Mouse (Mus musculus) heart, adult 9 months (tissue): Measurements from ENCODE around the gene Ces3b.
"Not testable (repeated sequence)": the region's sequence is repeated elsewhere in the genome, so short reads cannot be mapped to it uniquely, and the experiment has no call there.

ENCODE experiments used
- DNase-seq, 2 experiments: peaks; one replicate each; pipeline ENCODE4 v3.0.0; 2022; ENCODE audit warnings: low spot score in 2 of 2

The Ces3b gene

DNA sequence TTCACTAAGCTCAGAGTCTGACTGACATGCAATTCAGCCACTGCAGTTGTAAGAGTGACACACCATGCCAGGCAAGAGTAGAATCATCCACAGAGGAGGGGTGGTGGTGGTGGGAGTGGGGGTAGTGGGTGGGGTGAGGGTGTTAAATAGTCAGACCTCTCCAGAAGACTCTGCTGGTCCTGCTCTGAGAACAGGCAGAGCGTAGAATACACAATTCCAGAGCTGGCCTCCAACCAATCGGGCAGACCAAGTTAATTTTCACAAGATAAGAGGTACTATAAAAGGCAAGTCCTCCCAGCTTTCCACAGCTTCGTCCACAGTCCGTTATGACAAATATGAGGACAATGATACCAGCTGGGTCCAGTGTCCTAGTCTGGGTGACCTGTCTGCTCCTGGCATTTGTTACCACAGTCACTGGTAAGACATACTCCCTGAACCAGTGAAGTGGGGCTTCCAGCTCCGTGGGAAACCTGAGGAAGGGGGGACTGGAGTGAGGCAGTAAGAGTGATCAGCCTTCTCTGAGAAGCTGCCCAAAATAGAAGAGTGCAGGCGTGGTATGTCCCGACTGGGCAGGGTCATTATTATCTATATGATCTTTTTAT is at the start of gene Ces3b:
Gene Ces3b, plus strand, starts transcription at position 305 of the 602 bp plus-strand sequence.
- peak; percentile 6 to 7 for DNase-seq

- DNase-seq: no peak
Observed at GRCm38 (mm10) chr8:105043510-105043909, 40.0 kb upstream of the Ces3b start.

- no peak for DNase-seq
Observed at GRCm38 (mm10) chr8:105045824-105046401, 37.6 kb upstream of the Ces3b start.

- no peak for DNase-seq
Observed at GRCm38 (mm10) chr8:105048371-105048854, 35.1 kb upstream of the Ces3b start, which contains the start of gene Ces3a. Gene Ces3a (plus strand): TSS chr8:105048601.

- DNase-seq: no peak
Observed at GRCm38 (mm10) chr8:105056211-105056610, 27.3 kb upstream of the Ces3b start.

- DNase-seq: no peak
Observed at GRCm38 (mm10) chr8:105060056-105060455, 23.5 kb upstream of the Ces3b start.

GRCm38 (mm10) chr8:105066761-105067160 is 16.8 kb upstream of the Ces3b start:
- DNase-seq: peak in 1 of 2 experiments; percentile 3

GRCm38 (mm10) chr8:105067905-105068304 is 15.6 kb upstream of the Ces3b start:
- not testable (repeated sequence) for DNase-seq

- DNase-seq: no peak
Observed at GRCm38 (mm10) chr8:105068971-105069370, 14.6 kb upstream of the Ces3b start.

GRCm38 (mm10) chr8:105076601-105077000 is 7.0 kb upstream of the Ces3b start:
- DNase-seq: no peak

- DNase-seq: no peak
Observed at GRCm38 (mm10) chr8:105077071-105077470, 6.5 kb upstream of the Ces3b start.

- DNase-seq: no peak
Observed at GRCm38 (mm10) chr8:105078591-105078990, 5.0 kb upstream of the Ces3b start.

- no peak for DNase-seq
Observed at GRCm38 (mm10) chr8:105080814-105081336, 2.7 kb upstream of the Ces3b start.

- not testable (repeated sequence) for DNase-seq
Observed at GRCm38 (mm10) chr8:105088166-105088565, 4.6 kb downstream of the Ces3b start.

- no peak for DNase-seq
Observed at GRCm38 (mm10) chr8:105088581-105088980, 5.0 kb downstream of the Ces3b start.

- no peak for DNase-seq
Observed at GRCm38 (mm10) chr8:105093992-105094391, 10.4 kb downstream of the Ces3b start.

GRCm38 (mm10) chr8:105102101-105102785 is 18.7 kb downstream of the Ces3b start:
- not testable (repeated sequence) for DNase-seq

DNA sequence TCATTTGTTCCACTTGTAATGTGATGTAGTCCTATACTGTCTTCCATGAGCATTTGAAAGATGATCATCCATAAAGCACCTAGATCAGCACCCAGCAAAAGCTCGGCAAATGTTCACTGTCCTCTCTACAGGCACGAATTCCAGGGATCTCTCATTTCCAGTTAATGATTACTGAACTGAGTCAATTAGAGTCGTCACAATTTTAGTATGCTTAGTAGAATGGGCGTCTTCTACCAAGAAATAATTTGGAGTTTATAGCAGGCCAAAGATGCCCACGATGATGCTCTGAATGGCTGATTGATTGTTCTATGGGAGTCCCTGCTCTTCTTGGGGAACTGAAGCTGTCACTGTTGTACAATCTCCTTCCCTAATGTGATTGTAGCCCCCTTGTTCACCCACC is 20.1 kb downstream of the Ces3b start:
- DNase-seq: not testable (repeated sequence)

- DNase-seq: no peak
Observed at GRCm38 (mm10) chr8:105104220-105104619, 20.7 kb downstream of the Ces3b start.

DNA sequence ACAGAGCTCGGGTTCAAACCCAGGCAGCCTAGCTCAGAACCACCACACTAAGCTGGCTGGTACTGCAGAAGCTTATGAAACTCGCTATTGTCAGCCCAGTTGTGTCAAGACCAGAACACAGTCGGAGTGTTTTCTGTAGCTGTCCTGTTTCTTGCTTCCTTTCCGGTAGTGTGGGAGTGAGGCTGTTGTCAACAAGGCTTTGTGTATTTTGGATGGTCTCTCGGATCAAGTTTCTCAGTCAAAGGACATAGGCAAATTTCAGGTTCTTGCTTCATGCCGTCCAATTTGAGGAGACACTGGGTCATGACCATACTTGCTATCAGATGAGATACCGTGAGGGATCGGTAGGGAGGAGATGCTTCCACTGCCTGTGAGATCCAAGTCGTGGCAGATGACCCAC is 46.3 kb downstream of the Ces3b start:
- no peak for DNase-seq

GRCm38 (mm10) chr8:105131509-105131908 is 48.0 kb downstream of the Ces3b start, which contains the start of gene Ces4a:
Gene Ces4a (plus strand): TSS chr8:105131800.
- DNase-seq: no peak

DNA sequence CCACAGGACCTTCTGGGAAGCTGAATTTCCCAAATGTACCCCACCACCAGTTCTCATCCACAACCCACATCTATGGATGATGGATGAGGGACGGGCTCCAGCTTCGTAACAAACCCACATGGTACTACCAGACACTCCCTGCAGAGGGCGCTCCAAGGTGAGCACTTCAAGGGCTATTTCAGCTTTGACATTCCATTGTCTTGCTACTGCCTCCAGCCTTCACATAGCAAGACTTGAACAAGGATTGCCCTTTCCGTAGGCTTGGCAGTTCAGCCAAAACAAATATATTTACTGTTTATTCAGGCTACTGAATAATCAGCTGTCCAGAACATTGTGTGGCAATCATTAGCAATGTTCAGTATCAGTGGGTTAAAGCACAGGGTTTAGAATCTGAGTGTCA is 54.9 kb downstream of the Ces3b start:
- DNase-seq: peak; percentile 22 to 62
